Mouse (Mus musculus): ENCODE data around the gene Kcnk5. TPM values are rescaled to one million over a fixed set of nuclear protein-coding genes. Genes with fewer than 3 reads are reported as not detected.

The Kcnk5 gene
- total RNA-seq, 2 experiments from 2014 or later: 2.0 to 4.2 TPM

GRCm38 (mm10) chr14:20171840-20172239, 9.8 kb downstream of the Kcnk5 start:
- ATAC-seq (replicated peaks; ENCODE audit: poor library complexity, severe bottlenecking): no peak

- no peak for ATAC-seq (replicated peaks; ENCODE audit: poor library complexity, severe bottlenecking)
Observed at GRCm38 (mm10) chr14:20169251-20169650, 12.4 kb downstream of the Kcnk5 start.

DNA sequence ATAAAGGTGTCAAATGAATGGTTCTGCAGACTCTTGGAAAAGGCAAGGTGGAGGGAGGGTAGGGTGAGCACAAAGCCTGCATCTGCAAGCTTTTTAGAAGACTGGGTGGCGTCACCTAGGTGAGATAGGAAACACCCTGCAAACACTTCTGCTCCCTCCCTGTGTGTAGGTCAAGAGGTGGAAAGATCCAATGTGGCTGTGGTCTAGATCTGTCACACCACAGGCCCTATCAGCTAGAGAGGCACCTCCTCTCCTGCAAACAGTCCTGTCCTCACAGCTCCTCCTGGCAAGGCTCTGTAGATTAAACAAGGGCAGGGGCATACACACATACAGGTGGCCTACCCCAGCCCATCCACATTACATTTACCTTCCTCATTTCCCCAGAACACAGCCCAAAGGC, 13.1 kb downstream of the Kcnk5 start:
- no peak for ATAC-seq (replicated peaks; ENCODE audit: poor library complexity, severe bottlenecking)

GRCm38 (mm10) chr14:20168054-20168453, 13.6 kb downstream of the Kcnk5 start:
- ATAC-seq (replicated peaks; ENCODE audit: poor library complexity, severe bottlenecking): no peak

DNA sequence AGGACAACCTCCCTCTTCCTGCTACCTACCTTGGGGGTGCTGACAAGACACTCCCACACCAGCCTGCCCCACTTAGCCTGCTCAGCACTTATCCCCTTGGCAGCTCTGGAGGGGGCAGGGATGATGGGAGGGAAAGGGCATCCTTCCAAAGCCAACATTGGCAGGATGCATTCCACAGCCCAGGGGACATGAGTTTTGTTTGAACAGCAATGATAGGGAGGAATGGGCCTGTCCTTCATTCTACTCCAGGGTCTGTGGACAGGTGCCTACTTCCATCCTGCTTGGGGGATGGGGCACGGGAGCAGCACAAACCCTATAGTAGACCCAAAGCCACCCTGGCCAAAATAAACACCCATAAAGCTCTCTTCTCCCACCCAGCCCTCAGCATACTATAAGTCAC, 16.2 kb downstream of the Kcnk5 start:
- ATAC-seq (replicated peaks; ENCODE audit: poor library complexity, severe bottlenecking): no peak

GRCm38 (mm10) chr14:20164438-20164837, 17.2 kb downstream of the Kcnk5 start:
- no peak for ATAC-seq (replicated peaks; ENCODE audit: poor library complexity, severe bottlenecking)

GRCm38 (mm10) chr14:20162686-20163085, 18.9 kb downstream of the Kcnk5 start:
- no peak for ATAC-seq (replicated peaks; ENCODE audit: poor library complexity, severe bottlenecking)

DNA sequence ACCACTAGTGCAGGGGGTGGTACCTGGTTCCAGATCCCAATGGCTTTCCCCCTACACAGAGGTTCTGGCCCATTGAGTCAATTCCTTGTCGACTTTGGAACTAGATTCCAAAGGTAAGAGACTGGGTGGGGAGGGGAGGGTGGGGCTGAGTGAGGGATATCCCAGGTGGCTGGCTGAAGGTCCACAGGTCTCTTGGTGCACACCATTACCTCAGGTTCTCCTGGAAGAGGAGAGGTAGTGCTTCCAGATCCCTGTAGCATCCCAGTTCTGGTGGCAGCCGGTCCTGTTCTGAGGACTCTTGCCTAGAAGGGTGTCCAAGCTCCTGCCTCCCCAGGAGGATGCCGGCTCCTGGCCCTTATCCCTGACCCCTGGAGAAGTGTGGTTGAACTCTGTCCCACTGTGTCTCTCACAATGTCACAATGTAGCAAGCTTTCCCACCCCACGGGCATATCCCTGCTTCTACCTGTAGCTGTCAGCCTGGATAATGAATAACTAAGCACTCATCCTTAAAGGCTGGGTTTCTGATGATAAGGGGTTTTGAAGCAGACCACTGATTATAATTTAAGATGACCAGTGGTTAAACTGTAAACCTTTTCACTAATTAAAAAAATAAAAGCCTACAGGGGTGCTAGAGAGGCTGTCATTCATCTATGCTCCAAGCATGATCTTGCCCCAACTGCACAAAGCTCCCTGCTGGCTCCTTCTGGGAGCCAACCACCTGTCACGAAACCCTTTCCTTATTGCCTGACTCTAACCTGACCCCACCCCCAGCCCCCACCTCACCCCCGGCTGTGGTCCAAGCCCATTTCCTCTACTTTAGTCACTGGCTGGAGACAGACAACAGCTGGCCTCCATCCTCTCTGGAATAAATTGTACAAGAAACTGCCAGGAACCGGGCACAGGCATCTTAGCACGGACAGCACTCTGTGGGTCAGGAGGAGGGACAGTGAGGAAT, 22.6 kb downstream of the Kcnk5 start:
- ATAC-seq (replicated peaks; ENCODE audit: poor library complexity, severe bottlenecking): no peak

- ATAC-seq (replicated peaks; ENCODE audit: poor library complexity, severe bottlenecking): no peak
Observed at GRCm38 (mm10) chr14:20157595-20157994, 24.0 kb downstream of the Kcnk5 start.

GRCm38 (mm10) chr14:20155718-20156117, 25.9 kb downstream of the Kcnk5 start:
- ATAC-seq (replicated peaks; ENCODE audit: poor library complexity, severe bottlenecking): no peak

GRCm38 (mm10) chr14:20154937-20155336, 26.7 kb downstream of the Kcnk5 start:
- ATAC-seq (replicated peaks; ENCODE audit: poor library complexity, severe bottlenecking): no peak

- no peak for ATAC-seq (replicated peaks; ENCODE audit: poor library complexity, severe bottlenecking)
Observed at GRCm38 (mm10) chr14:20154245-20154644, 27.4 kb downstream of the Kcnk5 start.

GRCm38 (mm10) chr14:20149127-20150080, 32.2 kb downstream of the Kcnk5 start:
- no peak for ATAC-seq (replicated peaks; ENCODE audit: poor library complexity, severe bottlenecking)

DNA sequence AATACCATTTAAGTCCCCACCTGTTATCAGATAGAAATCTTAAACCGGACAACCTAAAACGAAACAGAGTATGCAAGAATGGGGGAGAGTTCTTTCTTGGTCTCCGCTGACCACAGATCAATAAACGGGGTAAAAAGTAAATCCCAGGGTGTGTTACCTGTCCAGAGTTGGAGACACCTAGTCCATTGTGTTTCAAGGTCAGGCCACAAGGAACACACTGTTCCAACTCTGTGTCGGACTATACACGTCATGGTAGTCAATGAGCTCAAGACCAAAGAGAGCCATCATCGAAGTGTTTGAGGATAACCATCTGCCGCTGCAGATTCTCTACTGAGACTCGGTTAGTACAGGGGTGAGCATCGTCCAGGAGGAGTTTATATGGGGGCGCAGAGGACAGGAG, 33.1 kb downstream of the Kcnk5 start:
- ATAC-seq (replicated peaks; ENCODE audit: poor library complexity, severe bottlenecking): no peak

- no peak for ATAC-seq (replicated peaks; ENCODE audit: poor library complexity, severe bottlenecking)
Observed at GRCm38 (mm10) chr14:20147854-20148253, 33.8 kb downstream of the Kcnk5 start.

- no peak for ATAC-seq (replicated peaks; ENCODE audit: poor library complexity, severe bottlenecking)
Observed at GRCm38 (mm10) chr14:20144093-20144492, 37.5 kb downstream of the Kcnk5 start.

- no peak for ATAC-seq (replicated peaks; ENCODE audit: poor library complexity, severe bottlenecking)
Observed at GRCm38 (mm10) chr14:20138484-20139355, 42.9 kb downstream of the Kcnk5 start, which contains the start of gene Saysd1. Saysd1 (minus strand) TSS chr14:20138534.

- ATAC-seq (replicated peaks; ENCODE audit: poor library complexity, severe bottlenecking): no peak
Observed at GRCm38 (mm10) chr14:20134965-20135671, 46.5 kb downstream of the Kcnk5 start.

- ATAC-seq (replicated peaks; ENCODE audit: poor library complexity, severe bottlenecking): no peak
Observed at GRCm38 (mm10) chr14:20128162-20128561, 53.4 kb downstream of the Kcnk5 start.
